Mouse (Mus musculus) heart, postnatal 0 days (tissue): ENCODE results near the gene Adamtsl1. TPM values are rescaled to one million over a fixed set of nuclear protein-coding genes. Genes with fewer than 3 reads are reported as not detected.

Experiments used
- ATAC-seq: fragments of 200-750 bp; cut with Nextera tagmentation; 2 replicates; pipeline ENCODE4 v1.8.0; 2017; ENCODE audit warnings: low read depth, moderate number of reproducible peaks, moderate library complexity; ENCODE audit not compliant: insufficient read depth
- DNase-seq: peaks from one replicate; pipeline ENCODE4 v3.0.0-alpha.2; 2016; ENCODE audit warnings: low spot score
- H3K27ac ChIP-seq: fragments of 300-500 bp; sonication (generic); 2 replicates; pipeline ENCODE4 v1.5.1; 2014; ENCODE audit warnings: low read depth, mild to moderate bottlenecking
- H3K27me3 ChIP-seq: fragments of 300-500 bp; sonication (generic); 2 replicates; pipeline ENCODE4 v1.6.1; 2014; ENCODE audit warnings: low read length, mixed read lengths; ENCODE audit not compliant: control insufficient read depth, insufficient read depth
- H3K36me3 ChIP-seq: fragments of 300-500 bp; sonication (generic); replicated peaks from 2 replicates; pipeline ENCODE4 v1.6.1; 2014; ENCODE audit warnings: low read length, mixed read lengths; ENCODE audit not compliant: control insufficient read depth, insufficient read depth
- H3K4me1 ChIP-seq: fragments of 300-500 bp; sonication (generic); 2 replicates; pipeline ENCODE4 v1.6.1; 2014; ENCODE audit warnings: antibody characterized with exemption; ENCODE audit not compliant: control insufficient read depth, insufficient read depth
- H3K4me2 ChIP-seq: fragments of 300-500 bp; sonication (generic); 2 replicates; pipeline ENCODE4 v1.6.1; 2014; ENCODE audit warnings: low read depth, mild to moderate bottlenecking, low read length, moderate library complexity
- H3K4me3 ChIP-seq: fragments of 300-500 bp; sonication (generic); 2 replicates; pipeline ENCODE4 v1.5.1; 2014; ENCODE audit warnings: low read depth, low read length
- H3K9ac ChIP-seq: fragments of 300-500 bp; sonication (generic); replicated peaks from 2 replicates; pipeline ENCODE4 v1.6.1; 2014; ENCODE audit warnings: low read depth, low read length, mixed read lengths
- H3K9me3 ChIP-seq: fragments of 300-500 bp; sonication (generic); replicated peaks from 2 replicates; pipeline ENCODE4 v1.6.1; 2016; ENCODE audit warnings: low read length; ENCODE audit not compliant: control insufficient read depth
- CTCF ChIP-seq: IDR thresholded peaks from 2 replicates; pipeline ENCODE4 v1.5.1; 2016; ENCODE audit warnings: antibody characterized with exemption, control low read depth, low read depth
- EP300 ChIP-seq: IDR thresholded peaks from 2 replicates; pipeline ENCODE4 v1.6.1; 2016; ENCODE audit warnings: antibody characterized with exemption, low read depth
- WGBS: fragments of 180-500 bp; shearing (Covaris S2); extraction: QIAGEN DNeasy Blood & Tissue Kit; methylation state at CpG from one replicate; pipeline ENCODE4 v1.1.7; 2014; 5-methylcytosine and 5-hydroxymethylcytosine counted together
- polyA plus RNA-seq: library from polyadenylated mRNA; unstranded; fragments of >200 nt; fragmentation: Nextera tagmentation; extraction: Ambion mirVana; gene quantifications from 2 replicates; pipeline ENCODE4 v1.2.1, GENCODE M21; 2015
- total RNA-seq: library from RNA; depleted of rRNA; stranded (reverse); fragments of >200 nt; gene quantifications from 2 replicates; pipeline ENCODE4 v1.2.3, GENCODE M21; 2014; ENCODE audit warnings: low replicate concordance

Adamtsl1 gene
- total and polyA plus RNA-seq, 2 experiments from 2014 or later: 3.9 to 6.0 TPM

GRCm38 (mm10) chr4:86373166-86373565, 859.2 kb downstream of the Adamtsl1 start:
- Histone ChIP-seq H3K4me1 (no peaks in the 10 kb centered on the region), H3K9ac (no peak overlapping the region), H3K27me3 (no peaks in the 10 kb centered on the region), H3K9me3 (no peaks in the 10 kb centered on the region), H3K4me2 (no peak overlapping the region), H3K36me3 (no peaks in the 10 kb centered on the region), H3K4me3 (no peak overlapping the region), H3K27ac (no peak overlapping the region)
- DNase-seq (no peak), ATAC-seq (no peak)
- TF ChIP-seq CTCF (no peak), EP300 (no peak)
- 48% methylated on average over 2 of the region's 2 CpGs for whole genome bisulfite sequencing

GRCm38 (mm10) chr4:86383124-86383523, 869.2 kb downstream of the Adamtsl1 start:
- Histone ChIP-seq H3K27me3 (no peaks in the 10 kb centered on the region), H3K4me2 (no peak overlapping the region), H3K9me3 (no peaks in the 10 kb centered on the region), H3K9ac (no peak overlapping the region), H3K4me3 (no peak overlapping the region), H3K4me1 (peaks cover 6% of the 10 kb centered on the region; the same call in 1 of the 2 replicates), H3K36me3 (no peaks in the 10 kb centered on the region), H3K27ac (0 out of 2 replicates have a peak overlapping the region, but pooled peaks have one; percentile 30)
- WGBS: 37% methylated on average over 2 of the region's 2 CpGs
- DNase-seq (peak; percentile 34), ATAC-seq (no peak)
- TF ChIP-seq EP300: no peak

GRCm38 (mm10) chr4:86385121-86385520, 871.1 kb downstream of the Adamtsl1 start:
- DNase-seq (no peak), ATAC-seq (no peak)
- Histone ChIP-seq H3K4me3 (no peak overlapping the region), H3K4me1 (peaks cover 6% of the 10 kb centered on the region; the same call in 1 of the 2 replicates), H3K36me3 (no peaks in the 10 kb centered on the region), H3K27ac (no peak overlapping the region), H3K4me2 (no peak overlapping the region), H3K9ac (no peak overlapping the region), H3K9me3 (no peaks in the 10 kb centered on the region), H3K27me3 (no peaks in the 10 kb centered on the region)
- TF ChIP-seq EP300 (no peak), CTCF (no peak)
- 86% methylated on average over 6 of the region's 6 CpGs for WGBS

- no peak overlapping the region for H3K27ac ChIP-seq
- H3K4me3 ChIP-seq: no peak overlapping the region
- TF ChIP-seq CTCF (no peak), EP300 (no peak)
- ATAC-seq (no peak), DNase-seq (no peak)
- H3K27me3 ChIP-seq: no peaks in the 10 kb centered on the region
- WGBS: 63% methylated on average over 5 of the region's 5 CpGs
- H3K36me3 ChIP-seq: no peaks in the 10 kb centered on the region
- peaks cover 4% of the 10 kb centered on the region; the same call in 1 of the 2 replicates for H3K4me1 ChIP-seq
- no peak overlapping the region for H3K4me2 ChIP-seq
- H3K9ac ChIP-seq: no peak overlapping the region
- H3K9me3 ChIP-seq: no peaks in the 10 kb centered on the region
These were observed 874.5 kb downstream of the Adamtsl1 start for GRCm38 (mm10) chr4:86388430-86388829.

GRCm38 (mm10) chr4:86391176-86391575, 877.2 kb downstream of the Adamtsl1 start:
- H3K4me3 ChIP-seq: no peak overlapping the region
- 20% methylated on average over 3 of the region's 3 CpGs for WGBS
- no peaks in the 10 kb centered on the region for H3K9me3 ChIP-seq
- peak; percentile 89 for DNase-seq
- peaks cover 21% of the 10 kb centered on the region for H3K4me1 ChIP-seq
- TF ChIP-seq EP300 (peak; percentile 89), CTCF (no peak)
- peak; percentile 91 for ATAC-seq
- H3K4me2 ChIP-seq: no peak overlapping the region
- H3K36me3 ChIP-seq: no peaks in the 10 kb centered on the region
- peak overlapping the region; percentile 95 for H3K27ac ChIP-seq
- no peak overlapping the region for H3K9ac ChIP-seq
- H3K27me3 ChIP-seq: no peaks in the 10 kb centered on the region

- H3K27me3 ChIP-seq: no peaks in the 10 kb centered on the region
- no peak for TF ChIP-seq CTCF
- TF ChIP-seq EP300: 0 out of 2 replicates have a peak, but pooled peaks have one; percentile 33
- H3K9ac ChIP-seq: no peak overlapping the region
- no peak overlapping the region for H3K4me2 ChIP-seq
- H3K4me3 ChIP-seq: no peak overlapping the region
- DNase-seq: peak; percentile 56
- H3K36me3 ChIP-seq: no peaks in the 10 kb centered on the region
- H3K4me1 ChIP-seq: peaks cover 45% of the 10 kb centered on the region
- ATAC-seq: 0 out of 2 replicates have a peak, but pooled peaks have one; percentile 45
- H3K27ac ChIP-seq: peak overlapping the region; percentile 55
- WGBS: 56% methylated on average over 6 of the region's 6 CpGs
- no peaks in the 10 kb centered on the region for H3K9me3 ChIP-seq
These were observed 881.7 kb downstream of the Adamtsl1 start for GRCm38 (mm10) chr4:86395636-86396035.
